Mouse (Mus musculus): Measurements from ENCODE around the gene 9030612E09Rik. TPM values are rescaled to one million over a fixed set of nuclear protein-coding genes. Genes with fewer than 3 reads are reported as not detected.

Gene 9030612E09Rik
- polyA plus RNA-seq, 1 experiment from 2014 or later = 2.4 TPM

DNA sequence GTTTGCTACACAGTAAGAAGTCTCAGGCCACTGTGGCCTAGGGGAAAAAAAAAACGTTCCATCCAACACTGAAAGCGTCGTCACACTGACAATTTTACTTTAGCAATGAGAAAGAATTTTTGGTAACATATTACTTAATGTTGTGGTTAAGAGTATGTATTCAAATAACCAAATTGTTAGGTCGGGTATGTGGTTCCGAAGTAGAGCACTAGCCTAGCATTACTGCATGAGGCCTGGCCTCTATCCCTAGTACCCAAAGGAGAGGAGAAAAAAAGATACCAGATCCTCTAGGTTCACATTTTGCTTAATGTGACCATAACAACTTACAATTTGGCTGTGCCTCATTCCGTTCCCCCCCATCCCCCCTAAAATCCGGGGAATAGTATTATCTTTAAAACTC, 46.0 kb downstream of the 9030612E09Rik start:
- 20% methylated on average over 7 of the region's 7 CpGs for WGBS
- no peaks in the 10 kb centered on the region for H3K27me3 ChIP-seq (ENCODE audit: control insufficient read depth, insufficient read depth, low read length)

DNA sequence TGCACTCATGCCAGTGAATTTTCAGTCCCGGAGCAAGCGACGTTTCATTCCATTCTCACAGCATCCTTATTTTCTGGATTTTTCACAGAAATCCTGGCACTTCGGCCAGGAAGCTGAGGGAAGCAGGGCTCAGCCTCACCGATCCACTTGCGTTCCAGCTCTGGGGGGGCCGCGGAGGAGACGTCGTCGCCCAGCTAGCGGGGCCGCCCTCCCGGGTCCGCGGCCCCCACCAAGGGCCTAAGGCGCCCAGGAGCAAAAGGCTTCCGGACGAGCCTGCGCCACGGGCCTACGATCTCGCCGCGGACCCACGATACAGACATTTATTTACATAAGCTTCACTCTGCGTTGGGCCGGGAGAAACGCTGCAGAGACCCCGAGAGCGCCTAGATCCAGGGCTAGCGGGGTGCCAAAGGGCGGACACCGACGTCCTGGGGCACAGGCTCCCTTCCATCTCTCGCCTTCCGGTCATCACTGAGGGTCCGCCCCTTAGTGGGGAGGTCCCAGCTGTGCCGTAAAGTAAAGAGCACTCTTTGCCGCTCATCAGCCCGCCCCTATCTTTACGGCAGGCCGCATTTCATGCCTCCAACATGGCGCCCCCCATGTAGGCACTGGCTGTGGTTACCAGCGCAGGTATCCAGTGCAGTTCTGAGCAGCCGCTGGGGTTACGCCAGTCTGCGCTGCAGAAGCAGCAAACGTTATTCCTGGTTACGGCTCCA, 46.6 kb downstream of the 9030612E09Rik start, which contains the start of gene Pdss2:
Gene Pdss2, plus strand, starts transcription at position 577 of the 716 bp plus-strand sequence.
- DNase-seq (peak; percentile 96), ATAC-seq (ENCODE audit: low FRiP score, low TSS enrichment) (peak; percentile 99)
- peak within 1 kb of the TSS; percentile 89 for H3K9ac ChIP-seq (replicated peaks; ENCODE audit: low read length)
- under 1% methylated on average over 50 of the region's 50 CpGs for WGBS
- peak within 1 kb of the TSS; percentile 66 for H3K4me3 ChIP-seq (replicated peaks; ENCODE audit: low read depth, low read length)
- H3K9me3 ChIP-seq (ENCODE audit: control insufficient read depth, low read length) = no peaks in the 10 kb centered on the region
- peaks cover 8% of the 10 kb centered on the region for H3K4me1 ChIP-seq (ENCODE audit: control insufficient read depth, insufficient read depth, low read length)
- H3K27me3 ChIP-seq (ENCODE audit: control insufficient read depth, insufficient read depth, low read length) = no peaks in the 10 kb centered on the region
- H3K36me3 ChIP-seq (ENCODE audit: control insufficient read depth, insufficient read depth, low read length) = no peaks in the 10 kb centered on the region
- H3K27ac ChIP-seq (replicated peaks; ENCODE audit: low read depth, low read length) = peak within 1 kb of the TSS; percentile 91
- H3K4me2 ChIP-seq (ENCODE audit: low read length) = peak within 1 kb of the TSS; percentile 96

More for the DNA sequence above, 46.0 kb downstream of the 9030612E09Rik start:
- DNase-seq (no peak), ATAC-seq (ENCODE audit: low FRiP score, low TSS enrichment) (no peak)
- peak overlapping the region; percentile 89 for H3K9ac ChIP-seq (replicated peaks; ENCODE audit: low read length)
- peak overlapping the region; percentile 66 for H3K4me3 ChIP-seq (replicated peaks; ENCODE audit: low read depth, low read length)
- peak overlapping the region; percentile 91 for H3K27ac ChIP-seq (replicated peaks; ENCODE audit: low read depth, low read length)
- H3K36me3 ChIP-seq (ENCODE audit: control insufficient read depth, insufficient read depth, low read length) = no peaks in the 10 kb centered on the region
- H3K4me1 ChIP-seq (ENCODE audit: control insufficient read depth, insufficient read depth, low read length) = peaks cover 8% of the 10 kb centered on the region
- peak overlapping the region; percentile 96 for H3K4me2 ChIP-seq (ENCODE audit: low read length)
- no peaks in the 10 kb centered on the region for H3K9me3 ChIP-seq (ENCODE audit: control insufficient read depth, low read length)

- H3K27ac ChIP-seq (replicated peaks; ENCODE audit: low read depth, low read length) = peak overlapping the region; percentile 91
- no peaks in the 10 kb centered on the region for H3K27me3 ChIP-seq (ENCODE audit: control insufficient read depth, insufficient read depth, low read length)
- peak overlapping the region; percentile 89 for H3K9ac ChIP-seq (replicated peaks; ENCODE audit: low read length)
- peak overlapping the region; percentile 66 for H3K4me3 ChIP-seq (replicated peaks; ENCODE audit: low read depth, low read length)
- peak overlapping the region; percentile 96 for H3K4me2 ChIP-seq (ENCODE audit: low read length)
- WGBS = under 1% methylated on average over 25 of the region's 25 CpGs
- ATAC-seq (ENCODE audit: low FRiP score, low TSS enrichment) (peak; percentile 53), DNase-seq (no peak)
- H3K4me1 ChIP-seq (ENCODE audit: control insufficient read depth, insufficient read depth, low read length) = peaks cover 8% of the 10 kb centered on the region
- no peaks in the 10 kb centered on the region for H3K9me3 ChIP-seq (ENCODE audit: control insufficient read depth, low read length)
- H3K36me3 ChIP-seq (ENCODE audit: control insufficient read depth, insufficient read depth, low read length) = no peaks in the 10 kb centered on the region
Measured at GRCm38 (mm10) chr10:43221659-43222058, 47.2 kb downstream of the 9030612E09Rik start.

- no peak overlapping the region for H3K9ac ChIP-seq (replicated peaks; ENCODE audit: low read length)
- no peaks in the 10 kb centered on the region for H3K36me3 ChIP-seq (ENCODE audit: control insufficient read depth, insufficient read depth, low read length)
- no peaks in the 10 kb centered on the region for H3K9me3 ChIP-seq (ENCODE audit: control insufficient read depth, low read length)
- no peak for ATAC-seq (ENCODE audit: low FRiP score, low TSS enrichment)
- H3K4me3 ChIP-seq (replicated peaks; ENCODE audit: low read depth, low read length) = no peak overlapping the region
- WGBS = 98% methylated on average over 2 of the region's 2 CpGs
- no peak for DNase-seq
- no peak overlapping the region for H3K4me2 ChIP-seq (ENCODE audit: low read length)
- peaks cover 8% of the 10 kb centered on the region for H3K4me1 ChIP-seq (ENCODE audit: control insufficient read depth, insufficient read depth, low read length)
- H3K27me3 ChIP-seq (ENCODE audit: control insufficient read depth, insufficient read depth, low read length) = no peaks in the 10 kb centered on the region
- H3K27ac ChIP-seq (replicated peaks; ENCODE audit: low read depth, low read length) = no peak overlapping the region
Measured at GRCm38 (mm10) chr10:43223391-43223790, 48.9 kb downstream of the 9030612E09Rik start.

Other genes starting within 250 kb of the 9030612E09Rik start
- gene Sobp, start 174 bp upstream of the 9030612E09Rik start, polyA plus RNA-seq (2014; fragmentation: Nextera tagmentation; extraction: Ambion mirVana) = 21.2 and 23.7 TPM in 2 replicates
- gene Pdss2, start 46.8 kb downstream of the 9030612E09Rik start, polyA plus RNA-seq (2014; fragmentation: Nextera tagmentation; extraction: Ambion mirVana) = 18.1 and 19.0 TPM in 2 replicates